Mouse (Mus musculus) retina, postnatal 1 day (tissue): ENCODE measurements around the gene Txnrd2.

ENCODE experiments used
- DNase-seq: peaks from one replicate; pipeline ENCODE4 v3.0.0-alpha.2; 2012

Gene Txnrd2

DNA sequence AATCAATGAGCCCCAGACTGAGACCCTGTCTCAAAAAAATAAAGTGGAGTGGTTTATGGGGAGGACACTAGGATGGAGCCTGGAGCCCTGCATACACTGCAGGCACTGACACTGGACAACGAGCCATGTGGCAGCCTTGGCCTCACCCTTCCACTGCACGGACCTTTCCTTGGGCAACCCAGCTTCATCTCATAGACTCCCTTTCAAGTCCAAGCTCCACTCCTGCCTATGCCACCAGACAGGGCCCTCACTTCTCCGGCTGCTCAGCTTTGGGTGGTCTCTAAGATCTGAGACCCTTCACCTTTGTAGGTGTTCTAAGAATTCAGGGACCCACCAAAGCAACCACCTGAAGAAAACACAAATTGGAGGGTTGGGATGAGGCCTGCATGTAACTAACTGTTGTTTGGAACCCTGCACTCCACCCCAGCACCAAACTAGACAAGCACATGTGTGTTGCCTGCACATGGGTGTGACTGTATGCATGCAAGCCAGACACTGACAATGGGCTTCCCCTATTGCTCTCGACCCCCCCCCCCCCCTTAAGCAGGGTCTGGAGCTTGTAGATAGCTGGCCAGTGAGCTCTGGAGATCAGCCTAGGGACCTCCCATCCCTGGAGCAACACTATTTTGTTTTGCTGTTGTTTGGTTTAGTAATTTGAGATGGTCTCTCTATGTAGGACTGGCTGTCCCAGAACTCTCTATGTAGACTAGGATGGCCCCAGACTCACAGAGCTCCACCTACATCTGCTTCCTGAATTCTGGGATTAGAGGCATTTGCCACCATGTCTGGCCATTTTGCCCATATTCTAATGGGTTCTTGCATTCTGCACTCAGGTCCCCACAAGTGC is 7.2 kb upstream of the Txnrd2 start:
- DNase-seq: no peak

DNA sequence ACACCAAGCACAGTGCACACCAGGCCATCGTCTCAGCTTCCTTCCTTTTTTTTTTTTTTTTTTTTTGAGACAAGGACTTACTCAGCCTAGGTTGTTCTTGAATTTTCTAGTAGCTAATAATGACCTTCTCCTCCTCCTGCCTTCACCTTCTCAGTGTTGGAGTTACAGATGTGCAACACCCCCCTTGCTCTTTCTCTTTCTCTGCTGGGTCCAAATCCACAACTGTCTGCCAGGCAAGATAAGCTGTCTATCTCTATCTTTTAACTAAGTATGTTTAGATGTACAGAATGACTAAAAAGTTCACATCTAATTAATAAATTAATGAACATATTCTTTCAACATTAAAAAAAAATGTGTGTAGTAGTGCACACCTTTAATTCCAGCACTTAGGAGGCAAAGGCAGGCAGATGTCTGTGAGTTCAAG is 6.6 kb upstream of the Txnrd2 start:
- DNase-seq: no peak

DNA sequence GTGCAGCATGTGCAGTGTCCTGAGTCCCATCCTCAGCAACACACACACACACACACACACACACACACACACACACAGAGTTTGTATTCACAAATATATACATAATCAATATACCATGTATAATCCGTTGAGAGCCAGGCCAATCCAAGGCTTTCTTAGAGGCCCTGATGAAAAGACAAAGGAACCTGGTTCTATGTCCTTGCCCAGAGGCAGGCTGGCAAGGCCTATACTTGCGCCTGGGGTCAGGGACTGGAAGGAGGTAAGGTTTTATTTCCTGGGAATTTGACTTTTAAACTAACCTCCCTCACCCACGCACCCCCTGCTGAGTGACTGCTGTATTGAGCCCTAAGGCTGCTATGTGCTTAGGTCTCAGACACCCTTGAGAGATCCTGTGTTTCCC is 5.6 kb upstream of the Txnrd2 start:
- DNase-seq: no peak

DNA sequence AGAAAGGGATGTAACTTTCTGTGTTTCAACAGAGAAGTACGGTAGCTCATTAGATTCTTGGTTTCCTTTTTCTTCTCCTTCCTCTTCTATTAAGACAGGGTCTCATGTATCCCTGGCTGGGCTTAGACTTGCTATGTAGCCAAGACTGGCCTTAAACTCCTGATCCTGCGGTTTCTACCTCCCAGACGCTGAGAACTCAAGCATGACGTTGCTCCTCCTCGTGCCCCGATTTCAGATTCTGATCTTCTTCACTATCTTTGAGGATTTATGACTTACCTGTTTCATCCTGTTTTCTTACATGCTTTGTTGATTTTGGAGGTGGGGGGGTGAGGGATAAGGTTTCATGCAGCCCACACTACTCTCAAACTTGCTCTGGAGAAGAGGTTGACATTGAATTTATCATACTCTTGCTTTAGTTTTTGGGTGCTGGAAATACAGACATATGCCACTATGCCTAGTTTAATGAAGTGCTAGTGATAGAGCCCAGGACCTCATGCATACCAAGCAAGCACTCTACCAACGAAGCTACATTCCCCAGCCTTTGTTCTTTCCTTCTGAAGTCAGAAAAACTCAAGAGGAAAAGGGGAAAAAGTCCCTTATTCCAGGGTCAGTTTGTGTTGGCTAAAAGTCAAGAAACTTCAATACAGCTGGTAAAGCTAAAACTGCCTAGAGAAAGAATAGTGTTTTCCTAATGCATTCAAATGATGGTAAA is 2.8 kb upstream of the Txnrd2 start:
- DNase-seq: no peak

DNA sequence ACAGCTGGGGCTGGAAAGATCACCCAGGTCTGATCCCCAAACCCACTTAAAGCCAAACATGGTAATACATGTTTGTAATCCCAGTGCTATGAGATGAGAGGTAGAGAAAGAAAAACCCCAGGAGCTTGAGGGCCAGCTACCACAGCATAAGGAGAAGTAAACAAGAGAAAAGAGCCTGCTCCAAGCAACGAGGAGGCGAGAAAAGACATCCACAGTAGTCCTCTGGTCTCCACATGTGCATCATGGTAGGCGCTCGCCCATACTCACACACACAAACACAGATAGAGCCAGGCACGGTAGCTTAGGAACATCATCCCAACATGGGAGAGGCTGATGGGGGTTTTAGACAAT is 2.3 kb upstream of the Txnrd2 start:
- DNase-seq: no peak

DNA sequence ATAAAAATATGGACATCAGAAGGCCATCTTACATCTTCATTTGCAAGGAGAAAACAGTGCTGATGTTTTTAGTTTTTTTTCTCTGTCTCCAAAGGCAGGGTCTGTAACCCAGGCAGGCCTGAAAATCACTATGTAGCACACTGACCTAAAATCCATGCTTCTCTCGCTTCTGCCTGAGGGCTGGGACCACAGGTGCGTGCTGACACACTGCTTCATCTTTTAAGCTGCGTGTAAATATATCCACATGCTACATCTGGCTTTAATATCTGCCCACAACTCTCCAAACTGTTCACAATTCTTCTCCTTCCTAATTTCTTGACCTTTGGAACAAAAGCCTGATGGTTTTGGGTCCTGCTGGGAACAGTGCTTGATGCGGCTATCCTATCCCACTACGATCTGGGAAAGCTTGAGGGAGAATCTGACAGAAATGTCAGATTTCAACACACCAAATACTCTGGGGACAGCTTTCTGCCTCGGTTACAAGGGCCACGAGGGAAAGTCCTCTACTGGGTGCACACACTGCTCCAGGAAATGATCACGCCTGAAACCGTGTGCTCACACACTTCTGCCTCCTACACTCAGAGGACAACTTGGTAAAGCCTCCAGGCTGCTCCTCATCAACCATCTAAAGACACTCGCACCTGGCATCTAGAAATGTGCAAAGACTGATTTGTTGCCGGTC is 1.7 kb upstream of the Txnrd2 start:
- no peak for DNase-seq

DNA sequence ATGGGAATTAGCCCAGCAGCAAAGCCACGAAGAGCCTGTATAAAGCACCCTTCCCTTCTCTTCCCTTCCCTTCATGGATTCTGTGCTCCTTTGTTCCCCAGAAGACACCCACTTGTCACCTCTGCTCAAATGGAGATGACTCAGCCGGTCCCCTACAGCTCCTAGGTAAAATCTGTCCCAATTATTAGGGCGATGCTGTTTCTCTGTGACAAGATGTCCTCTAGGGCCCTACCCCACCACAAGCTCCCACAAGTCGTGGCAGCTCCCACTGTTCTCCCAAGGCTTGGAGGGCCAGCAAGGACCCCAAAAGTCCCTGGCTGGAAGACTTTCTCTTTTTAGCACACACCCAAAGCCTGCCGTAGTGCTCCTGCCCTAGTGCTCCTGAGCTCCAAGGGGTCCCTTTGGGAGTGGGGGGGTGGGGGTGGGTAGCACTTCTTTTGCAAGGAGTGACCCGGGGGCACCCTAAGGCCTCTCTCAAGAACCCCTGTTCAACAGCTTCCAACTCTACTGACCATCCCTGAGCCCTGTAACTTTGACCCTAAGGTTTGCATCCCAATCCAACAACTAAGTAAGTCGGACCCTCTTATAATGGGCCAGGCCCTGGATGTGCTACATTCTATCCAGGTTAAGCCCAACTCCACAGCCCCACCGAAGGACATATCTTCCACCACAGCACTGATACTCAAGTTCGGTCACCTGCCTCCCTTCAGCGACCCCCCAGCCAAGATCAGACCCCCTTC is 539 bp upstream of the Txnrd2 start:
- DNase-seq: no peak

DNA sequence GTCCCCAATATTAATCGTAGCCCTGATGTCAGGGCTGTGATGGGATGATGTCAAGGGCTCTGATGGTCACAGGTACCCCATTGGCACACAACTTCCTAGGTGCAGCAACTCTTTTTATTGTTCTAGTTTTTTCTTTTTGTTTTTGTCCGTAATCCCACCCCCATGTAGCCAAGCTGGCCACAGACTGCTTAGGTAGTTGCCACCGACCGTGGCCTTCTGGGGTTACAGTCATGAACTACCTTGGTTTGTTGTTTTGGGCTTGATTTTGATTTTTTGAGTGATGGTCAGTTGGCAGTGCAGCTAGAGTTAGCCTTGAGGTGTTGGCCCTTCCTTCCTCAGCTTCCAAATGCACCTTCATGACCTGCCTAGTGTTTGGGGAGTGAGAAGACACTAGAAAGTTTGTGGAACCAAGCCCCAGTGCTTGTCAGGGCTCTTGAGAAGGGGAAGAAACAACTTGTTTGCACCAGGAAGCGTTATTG is 657 bp downstream of the Txnrd2 start, which contains the start of gene Comt:
Gene Comt (minus strand): TSS at position 51 of the 479 bp plus-strand sequence.
- DNase-seq: no peak

DNA sequence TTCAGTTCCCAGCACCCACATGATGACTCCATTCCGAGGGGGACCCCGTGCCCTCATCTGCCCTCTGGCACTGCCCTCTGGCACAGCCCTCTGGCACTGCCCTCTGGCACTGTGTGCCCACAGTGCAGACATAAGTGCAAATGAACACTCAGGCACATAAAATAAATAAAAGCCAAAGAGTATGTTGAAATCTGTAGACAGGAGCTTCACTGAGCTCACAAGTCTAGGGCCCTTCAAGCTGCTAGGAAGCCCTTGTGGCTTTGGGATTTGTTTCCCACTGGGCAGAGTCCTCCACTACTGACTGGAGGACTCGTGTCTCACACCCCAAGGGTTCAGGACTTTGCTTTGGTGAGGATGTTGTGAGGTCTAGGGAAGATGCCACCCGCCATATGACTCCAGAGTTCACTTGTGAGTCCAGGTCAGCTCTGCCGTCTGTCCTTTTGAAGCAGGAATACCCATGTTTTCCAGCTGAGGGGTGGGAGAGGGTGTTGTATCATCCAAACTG is 1.9 kb downstream of the Txnrd2 start:
- DNase-seq: no peak

DNA sequence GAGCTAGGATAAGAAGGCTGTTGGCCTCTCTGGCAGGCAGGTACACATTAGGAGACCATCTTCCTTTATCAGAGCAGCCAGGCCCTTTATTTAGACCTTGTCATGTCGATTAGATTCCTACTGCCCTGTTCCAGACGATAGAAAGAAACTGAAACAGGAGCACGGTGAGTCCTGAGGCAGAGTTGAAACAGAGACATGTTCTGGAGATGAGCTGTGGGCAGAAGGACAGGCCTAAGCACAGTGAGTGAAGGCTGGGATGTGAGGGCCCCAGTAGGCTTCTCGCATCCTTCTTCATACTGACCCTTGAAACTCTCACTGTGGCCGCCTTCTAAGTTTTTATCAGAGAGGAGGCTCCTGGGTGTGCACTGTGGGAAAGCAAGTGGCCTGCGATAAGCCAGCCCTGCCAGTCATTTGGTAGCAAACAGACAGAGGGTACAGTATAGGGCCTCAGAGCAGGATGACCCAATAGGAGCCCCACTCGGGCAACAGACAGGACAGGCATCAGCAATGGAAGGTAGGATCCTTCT is 2.4 kb downstream of the Txnrd2 start:
- DNase-seq: no peak

DNA sequence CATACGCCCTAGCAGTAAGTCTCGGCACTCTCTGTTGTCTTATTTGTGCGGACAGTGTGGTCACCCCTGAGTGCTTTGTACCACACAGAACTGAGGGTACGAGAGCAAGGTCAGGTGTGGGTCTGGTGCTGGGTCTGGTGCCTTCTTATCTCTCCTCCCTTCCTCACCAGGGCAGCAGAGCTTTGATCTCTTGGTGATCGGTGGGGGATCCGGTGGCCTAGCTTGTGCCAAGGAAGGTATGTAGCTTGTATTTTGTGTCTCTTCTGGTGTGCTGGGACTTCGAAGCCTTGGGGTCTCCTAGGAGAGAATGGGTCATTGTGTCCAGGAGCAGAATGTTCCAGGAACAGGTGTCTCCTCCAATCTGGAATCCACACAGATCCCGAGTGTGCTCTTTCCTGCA is 3.5 kb downstream of the Txnrd2 start:
- DNase-seq: no peak

DNA sequence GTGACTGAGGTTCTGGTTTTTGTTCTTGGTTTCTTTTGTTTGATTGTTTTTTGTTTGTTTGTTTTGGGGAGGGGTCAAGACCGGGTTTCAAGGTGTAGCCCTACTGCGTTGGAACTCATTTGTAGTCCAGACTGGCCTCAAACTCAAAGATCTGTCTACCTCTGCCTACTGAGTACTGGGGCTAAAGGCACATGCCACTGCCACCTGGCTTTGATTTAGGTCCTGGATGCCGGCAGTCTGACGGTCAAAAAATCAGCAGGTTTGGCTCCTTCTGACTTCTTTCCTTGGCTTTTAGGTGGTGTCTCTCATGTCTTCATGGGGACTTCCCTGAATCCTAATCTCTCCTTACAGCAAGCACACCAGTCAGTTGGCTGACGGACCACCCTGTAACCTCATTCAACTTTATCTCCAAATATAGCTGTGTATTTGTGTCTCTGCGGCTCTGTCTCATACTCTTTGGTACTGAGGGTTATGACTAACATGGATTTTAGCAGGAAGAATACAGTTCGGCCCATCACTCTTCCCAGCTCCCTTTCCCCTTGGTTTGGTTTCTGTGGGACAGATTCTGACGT is 4.5 kb downstream of the Txnrd2 start:
- no peak for DNase-seq

DNA sequence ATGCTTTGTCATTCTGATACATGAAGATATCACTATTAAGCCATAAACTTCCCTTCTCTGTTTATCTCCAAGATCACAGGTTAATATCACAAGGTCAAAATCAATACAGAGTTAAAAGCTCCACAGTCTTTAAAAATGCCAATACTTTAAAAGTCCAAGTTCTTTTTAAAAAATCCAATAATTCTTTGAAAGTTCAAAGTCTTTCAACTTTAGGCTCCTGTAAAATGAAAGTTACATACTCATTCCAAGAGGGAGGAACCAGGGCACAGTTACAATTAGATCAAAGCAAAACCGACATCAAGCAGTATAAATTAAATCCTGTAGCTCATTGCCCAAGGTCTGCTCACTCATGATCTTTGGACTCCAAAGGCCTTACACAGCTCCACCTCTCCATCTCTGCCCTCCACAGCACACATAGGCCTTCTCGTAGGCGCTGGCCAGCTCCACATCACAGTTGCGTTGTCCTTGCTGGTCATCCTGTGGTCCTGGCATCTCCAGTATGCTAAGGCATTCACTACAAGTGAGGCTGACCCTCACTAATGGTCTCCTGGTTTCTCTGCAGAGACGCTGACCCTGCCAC is 7.2 kb downstream of the Txnrd2 start:
- no peak for DNase-seq

DNA sequence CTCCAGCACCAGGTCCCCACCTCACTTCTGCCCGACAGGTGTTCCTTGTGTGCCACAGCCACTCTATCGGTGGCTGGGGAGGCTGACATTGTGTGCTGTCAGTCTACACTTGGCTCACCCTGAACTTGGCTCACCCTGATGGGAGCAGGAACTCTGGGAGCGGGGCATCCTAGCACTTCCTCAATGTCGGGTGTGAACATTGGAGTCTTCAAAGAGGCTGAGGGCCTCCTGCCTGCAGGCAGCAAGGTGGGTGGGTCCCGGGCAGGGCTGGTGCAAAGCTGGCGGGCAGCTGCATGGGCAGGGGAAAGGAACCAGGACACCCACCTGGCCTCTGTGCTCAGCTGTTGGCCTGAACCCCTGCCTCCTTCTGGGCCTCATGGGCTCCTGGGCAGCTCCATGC is 9.9 kb downstream of the Txnrd2 start:
- no peak for DNase-seq

DNA sequence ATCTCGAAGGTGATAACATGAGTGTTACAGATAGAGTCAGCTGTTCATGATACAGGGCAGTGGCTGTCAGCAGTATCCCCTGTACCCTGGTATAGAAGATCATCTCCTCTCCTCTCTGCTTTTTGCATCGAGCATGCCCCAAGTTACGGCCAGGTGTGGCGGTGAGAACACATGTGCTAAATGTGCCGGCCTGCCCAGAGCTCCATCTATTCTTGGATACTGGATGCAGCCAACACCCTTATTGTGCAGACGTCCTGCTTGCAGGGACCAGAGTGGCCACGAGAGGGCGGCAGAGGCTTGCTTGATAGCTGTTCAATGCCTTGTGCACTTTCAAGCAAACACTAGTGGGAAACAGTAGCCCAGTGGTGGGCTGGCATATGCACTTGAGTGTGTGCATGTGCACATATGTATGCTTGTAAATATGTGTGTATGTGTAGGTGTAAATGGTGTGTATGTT is 17.2 kb downstream of the Txnrd2 start:
- DNase-seq: peak; percentile 91

DNA sequence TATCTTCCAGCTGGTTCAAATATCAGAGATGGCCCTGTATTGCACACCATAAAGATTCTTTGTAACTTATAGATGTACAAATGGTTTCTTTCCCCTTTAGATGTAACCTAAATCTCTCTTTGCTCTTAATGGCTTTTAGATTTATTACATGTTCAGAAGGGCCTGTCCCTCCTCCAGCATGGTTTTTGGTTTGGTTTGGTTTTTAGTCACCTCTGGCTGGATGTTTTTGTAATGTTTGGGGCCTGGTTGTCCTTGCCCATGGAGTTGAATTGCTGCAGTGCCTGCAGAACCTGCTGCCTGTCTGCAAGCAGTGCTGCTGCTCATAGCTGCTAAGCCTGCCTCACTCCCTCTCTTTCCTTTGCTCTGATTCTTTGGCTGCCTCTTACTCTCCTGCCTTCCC is 21.1 kb downstream of the Txnrd2 start:
- DNase-seq: no peak

DNA sequence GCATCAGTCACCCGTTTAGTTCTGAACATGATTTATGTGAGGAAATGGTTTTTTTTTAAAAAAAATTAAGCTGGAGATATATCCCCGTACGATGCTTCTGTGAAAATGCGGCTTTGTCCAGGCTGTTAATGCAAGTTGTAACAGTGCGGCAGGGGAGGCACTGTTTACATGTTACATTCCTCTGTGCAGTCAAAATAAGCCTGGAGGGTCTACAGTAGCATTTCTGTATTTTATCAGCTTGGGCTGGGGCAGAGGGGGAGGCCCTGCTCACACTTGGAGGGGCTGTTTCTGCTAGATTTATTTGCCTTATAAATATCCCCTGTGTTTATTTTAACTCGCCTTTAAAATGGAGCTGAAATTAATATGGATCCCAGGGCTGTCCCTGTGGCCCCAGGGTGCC is 21.9 kb downstream of the Txnrd2 start:
- no peak for DNase-seq

DNA sequence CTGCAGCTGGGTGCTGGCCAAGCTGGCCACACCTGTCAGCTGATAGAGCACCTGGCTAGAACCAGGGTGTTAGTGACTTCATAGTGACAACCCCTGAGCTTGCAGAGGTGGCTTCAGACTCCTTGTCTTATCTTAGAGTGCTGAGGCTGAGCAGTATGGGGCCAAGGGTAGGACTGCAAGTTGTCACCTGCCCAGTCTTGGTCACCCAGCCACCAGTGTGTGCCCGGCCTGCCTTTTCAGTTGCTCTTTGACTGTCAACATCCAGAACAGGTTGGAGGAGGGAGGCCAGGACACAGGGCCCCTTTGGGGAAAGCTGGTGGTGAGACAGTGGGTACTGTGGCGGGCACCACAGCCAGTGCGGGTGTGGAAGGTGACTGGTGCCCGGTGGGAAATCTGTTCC is 22.8 kb downstream of the Txnrd2 start:
- DNase-seq: no peak

DNA sequence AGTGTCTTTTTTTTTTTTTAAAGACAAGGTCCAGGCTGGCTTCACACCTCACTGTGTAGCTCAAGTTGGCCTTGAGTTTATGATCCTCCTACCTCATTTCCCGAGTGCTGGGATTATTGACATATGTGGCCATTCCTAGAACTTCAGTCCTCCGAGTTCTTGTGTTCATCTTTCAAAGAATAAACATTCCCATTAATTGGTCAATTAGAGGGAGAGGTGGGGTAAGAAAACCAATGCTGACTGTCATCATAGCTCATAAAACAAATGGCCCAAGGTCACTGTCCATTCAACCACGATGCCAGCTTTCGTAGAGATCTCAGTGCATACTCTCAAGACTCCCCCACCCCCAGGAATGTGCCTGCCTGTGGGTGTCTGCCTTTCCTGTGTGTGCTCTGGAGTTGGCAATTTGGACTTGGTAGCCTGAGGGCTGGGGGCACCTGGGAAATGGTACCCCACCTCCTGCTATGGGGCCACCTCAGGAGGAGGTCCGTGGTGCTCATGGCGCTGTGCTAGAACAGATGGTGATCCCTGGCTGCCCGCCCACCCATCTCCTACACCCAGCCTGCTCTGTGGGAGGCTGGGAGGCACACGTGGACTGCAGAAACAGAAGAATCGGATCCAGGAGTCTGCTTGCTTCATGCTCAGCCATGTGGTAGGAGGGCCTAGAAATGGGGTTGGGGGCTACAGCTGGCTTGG is 25.4 kb downstream of the Txnrd2 start:
- peak; percentile 61 for DNase-seq

DNA sequence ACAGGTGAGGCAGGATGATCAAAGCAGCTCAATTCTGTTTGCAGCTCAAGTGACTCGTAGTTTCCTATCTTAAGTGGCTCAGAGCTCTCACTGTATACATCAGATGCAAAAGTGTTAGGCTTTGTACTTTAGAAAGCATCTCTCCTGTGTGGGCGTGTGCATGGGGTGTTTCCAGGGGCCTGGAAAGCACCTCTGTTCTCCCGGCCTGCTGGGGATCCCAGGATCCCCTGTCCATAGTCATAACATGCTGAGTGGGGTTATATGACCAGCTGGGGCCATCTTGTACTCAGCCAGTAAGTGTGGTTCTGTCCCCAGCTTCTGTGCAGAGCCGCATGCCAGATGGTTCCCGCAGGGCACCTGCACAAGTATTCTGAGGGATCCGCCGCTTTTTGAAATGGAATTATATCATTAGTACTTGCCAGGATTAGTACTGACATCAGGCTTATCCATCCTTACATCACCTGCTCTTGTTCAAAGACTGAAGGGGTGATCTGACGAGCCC is 26.2 kb downstream of the Txnrd2 start:
- peak; percentile 42 for DNase-seq

DNA sequence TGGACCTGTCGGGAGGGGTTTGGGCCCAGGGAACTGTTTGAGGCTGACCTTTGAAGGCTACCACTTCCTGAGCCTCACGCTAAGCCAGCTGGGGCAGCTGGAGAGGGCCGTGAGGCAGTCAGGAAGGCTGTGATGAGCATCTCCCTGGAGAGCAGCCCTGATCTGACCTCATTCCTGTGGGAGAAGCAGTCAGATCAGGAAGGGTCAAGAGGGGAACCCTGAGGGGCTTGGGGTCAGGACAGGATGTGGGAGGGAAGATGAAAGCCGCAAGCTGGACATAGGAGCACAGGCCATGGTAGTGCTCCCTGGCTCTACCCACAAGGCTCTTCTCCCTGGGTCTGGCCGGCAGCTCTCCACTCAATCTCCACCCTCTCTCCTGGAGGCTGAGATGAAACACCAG is 27.7 kb downstream of the Txnrd2 start:
- DNase-seq: peak; percentile 29
